Mouse (Mus musculus): ENCODE results near the gene Bcar3. TPM values are rescaled to one million over a fixed set of nuclear protein-coding genes. Genes with fewer than 3 reads are reported as not detected.
A peak's percentile ranks its signal among the peaks of the same experiment; 100 is the strongest.

The Bcar3 gene
- total RNA-seq, 2 experiments from 2014 or later: 9.3 to 10.0 TPM

DNA sequence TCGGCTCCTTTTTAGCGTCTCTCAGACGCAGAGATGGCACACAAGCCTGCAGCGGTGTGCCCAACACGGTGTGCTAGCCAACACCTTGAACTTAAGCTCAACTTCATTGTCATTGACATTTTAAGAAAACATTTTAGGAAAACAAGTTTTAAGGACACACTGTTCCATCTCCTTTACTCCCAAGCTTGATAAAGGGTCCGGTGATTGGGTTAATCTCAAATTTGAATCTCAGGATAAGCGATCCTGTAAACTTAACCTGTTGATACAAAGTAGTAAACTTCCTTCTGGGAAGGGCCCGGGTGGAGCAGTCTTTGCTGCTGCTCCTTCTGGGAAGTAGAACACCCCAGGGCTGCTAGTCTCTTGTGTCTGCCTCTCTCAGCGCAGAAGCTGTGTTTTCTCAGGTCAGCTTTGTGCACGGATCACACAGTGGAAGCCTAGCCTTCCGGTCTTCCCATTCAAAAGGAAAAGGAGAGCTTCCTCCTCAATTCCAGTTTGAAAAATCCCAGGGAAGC, 179.6 kb downstream of the Bcar3 start:
- DNase-seq: no peak
- intact Hi-C loops (cut with DNase I): no loop called here

DNA sequence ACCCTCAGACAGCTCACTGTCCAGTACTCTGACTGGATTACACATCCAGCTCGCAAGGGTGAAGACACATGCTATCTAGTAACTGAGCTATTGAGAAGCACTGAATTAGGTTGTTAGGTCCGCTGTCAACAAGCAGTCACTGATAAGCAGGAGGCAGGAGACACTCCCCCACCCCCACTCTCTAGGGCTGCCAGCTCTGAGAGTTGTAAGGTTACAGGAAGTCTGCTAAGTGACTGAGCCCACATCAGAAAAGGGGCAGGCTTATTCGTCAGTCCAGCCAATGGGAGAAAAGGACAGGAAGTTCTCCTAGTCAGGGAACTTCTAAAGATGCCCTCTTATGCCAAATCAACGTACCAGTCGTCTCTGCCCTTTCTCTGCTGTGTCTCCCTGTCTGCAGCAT, 180.1 kb downstream of the Bcar3 start:
- intact Hi-C loops (cut with DNase I): no loop called here

DNA sequence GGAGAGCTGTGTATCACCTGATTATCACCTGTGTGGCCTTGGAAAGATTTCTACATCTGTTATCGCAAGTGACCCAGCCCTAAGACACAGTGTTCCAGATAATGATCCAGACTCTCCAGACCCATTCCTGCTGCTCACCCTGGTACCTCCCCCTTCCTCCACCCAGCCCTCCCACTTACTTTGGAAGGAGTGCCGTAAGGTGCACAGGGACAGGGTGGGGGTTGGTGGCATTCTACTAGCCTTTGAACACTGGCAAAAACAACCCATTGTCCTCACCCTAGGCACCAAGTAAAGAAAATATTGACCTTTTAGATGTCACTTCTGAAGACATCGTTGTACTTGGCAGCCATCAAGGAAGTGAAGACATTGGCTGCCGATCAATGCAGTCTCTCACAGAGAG, 180.9 kb downstream of the Bcar3 start:
- no peak for DNase-seq
- intact Hi-C loops (cut with DNase I): no loop called here

More for the DNA sequence above, 180.1 kb downstream of the Bcar3 start:
- DNase-seq: peak; percentile 81 to 82

DNA sequence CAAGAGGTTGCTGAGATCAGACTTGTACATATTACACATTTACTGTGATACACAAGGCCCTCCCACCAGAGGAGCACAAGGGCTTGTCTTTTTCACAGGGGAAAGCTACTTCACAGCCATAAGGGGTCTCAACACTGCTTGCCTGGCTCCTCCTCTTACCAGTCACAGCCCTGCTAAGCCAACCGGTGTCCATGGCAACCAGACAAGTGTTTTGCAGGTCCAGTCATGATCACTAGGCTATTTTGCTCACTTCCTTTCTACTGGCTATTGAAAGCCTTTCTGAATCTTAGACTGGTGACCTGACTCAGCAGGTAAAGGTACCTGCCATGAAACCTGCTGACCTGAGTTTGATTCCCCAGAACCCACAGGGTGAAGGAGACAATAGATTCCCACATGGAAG, 181.8 kb downstream of the Bcar3 start:
- intact Hi-C loops (cut with DNase I): no loop called here
- DNase-seq: no peak

DNA sequence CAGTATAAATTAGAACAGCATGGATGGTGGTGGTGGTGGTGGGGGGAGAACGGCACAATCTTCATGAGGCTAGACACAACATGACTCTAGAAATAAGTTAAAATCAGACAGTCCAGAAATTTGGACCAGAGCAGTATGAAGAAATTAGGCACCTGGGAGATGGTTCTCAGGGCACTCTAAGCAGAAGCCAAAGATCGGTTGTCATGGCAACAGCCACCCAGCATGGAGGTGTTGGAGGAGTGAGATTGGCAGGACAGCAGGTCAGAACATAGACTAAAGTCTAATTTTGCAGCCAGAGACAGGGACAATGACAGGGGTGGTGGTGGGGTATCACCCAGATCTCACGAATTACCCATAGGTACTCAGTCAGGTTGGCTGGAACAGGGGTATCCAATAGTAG, 182.7 kb downstream of the Bcar3 start:
- intact Hi-C loops (cut with DNase I): no loop called here
- DNase-seq: no peak

DNA sequence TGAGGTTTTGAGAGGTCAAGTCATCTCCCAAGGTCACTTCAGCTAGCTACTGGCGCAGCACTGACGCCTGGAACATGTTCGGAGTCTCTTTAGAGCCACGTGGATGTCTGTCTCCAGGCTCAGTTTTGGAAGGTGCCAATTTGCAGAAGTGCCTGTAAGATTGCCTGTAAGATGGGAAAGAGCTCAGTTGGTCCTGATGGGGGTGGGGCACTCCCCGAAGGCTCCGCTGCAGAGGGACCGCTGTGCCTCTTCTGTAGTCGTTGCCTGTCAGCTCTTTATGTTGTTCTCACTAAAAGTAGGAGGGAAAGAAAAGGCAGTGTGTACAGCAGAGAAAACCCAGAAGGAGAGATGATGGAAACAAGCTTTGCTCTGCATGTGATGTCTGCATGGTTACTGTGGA, 183.6 kb downstream of the Bcar3 start:
- intact Hi-C loops (cut with DNase I): no loop called here
- DNase-seq: no peak

DNA sequence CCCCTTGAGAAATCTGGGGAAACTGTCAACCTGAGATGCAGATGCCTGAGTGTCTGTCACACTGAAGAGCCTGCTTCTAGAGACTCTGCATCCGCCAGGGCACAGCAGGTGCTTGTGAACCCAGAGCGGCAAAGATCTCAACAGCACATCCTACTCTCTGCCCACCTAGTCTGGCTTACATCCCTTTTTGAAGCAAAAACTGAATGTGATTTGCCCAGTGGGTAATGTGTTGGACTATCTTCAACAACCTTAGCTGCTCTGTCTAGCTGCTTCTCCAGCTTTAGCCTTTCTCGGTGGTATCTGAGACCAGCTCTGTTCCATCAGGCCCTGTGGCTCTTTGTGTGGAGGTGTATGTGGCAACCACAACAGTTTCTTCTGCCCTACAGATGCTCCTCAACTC, 184.8 kb downstream of the Bcar3 start:
- intact Hi-C loops (cut with DNase I): no loop called here
- no peak for DNase-seq

DNA sequence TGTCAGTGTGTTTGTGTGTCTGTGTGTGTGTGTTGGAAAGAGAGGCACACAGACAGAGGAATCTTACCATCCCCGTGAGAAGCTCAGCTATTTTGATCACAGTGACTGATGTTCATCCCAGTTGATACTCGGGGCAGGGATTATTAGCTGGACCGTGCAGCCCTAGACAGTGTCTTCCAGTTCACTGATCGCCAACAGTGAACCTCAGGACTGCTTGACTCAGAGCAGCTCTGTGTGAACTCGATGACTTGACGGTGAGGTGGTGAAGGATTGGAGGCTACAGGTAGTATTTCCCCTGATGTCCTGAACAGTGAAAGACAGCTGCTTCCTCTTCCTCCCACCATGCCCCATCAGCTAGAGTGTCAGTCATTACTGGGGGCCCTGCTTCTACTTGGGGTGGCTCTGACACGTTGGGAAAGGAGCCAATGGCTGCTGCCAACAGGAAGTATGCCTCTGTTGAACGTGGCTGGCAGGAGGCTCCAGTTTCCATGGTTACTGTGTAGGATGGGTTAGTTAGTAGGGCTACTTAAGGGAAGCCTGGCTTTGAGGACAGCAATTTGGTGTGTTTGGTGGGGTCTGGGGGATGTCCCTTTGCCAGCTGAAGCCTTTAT, 186.2 kb downstream of the Bcar3 start:
- intact Hi-C loops (cut with DNase I): no loop called here

DNA sequence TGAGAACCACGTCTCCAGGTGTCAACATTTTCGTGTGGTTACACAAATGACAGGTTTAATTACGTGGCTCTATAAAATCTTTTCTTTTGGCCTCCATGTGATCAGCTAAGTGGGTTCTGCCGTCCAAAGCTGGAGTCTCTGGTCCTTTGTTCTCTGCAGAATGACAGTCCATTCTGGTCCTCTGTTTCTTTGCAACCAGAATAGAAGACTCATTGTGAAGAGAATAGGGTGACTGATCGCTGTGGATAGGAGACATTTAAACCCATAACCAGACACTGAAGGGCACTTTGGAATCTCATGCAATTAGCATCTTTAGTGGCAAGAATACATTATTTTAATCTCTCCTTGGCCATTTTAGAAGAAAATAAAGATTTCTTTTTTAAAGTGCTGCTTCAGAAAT, 187.1 kb downstream of the Bcar3 start:
- intact Hi-C loops (cut with DNase I): no loop called here
- no peak for DNase-seq

More for the DNA sequence above, 186.2 kb downstream of the Bcar3 start:
- DNase-seq: no peak

DNA sequence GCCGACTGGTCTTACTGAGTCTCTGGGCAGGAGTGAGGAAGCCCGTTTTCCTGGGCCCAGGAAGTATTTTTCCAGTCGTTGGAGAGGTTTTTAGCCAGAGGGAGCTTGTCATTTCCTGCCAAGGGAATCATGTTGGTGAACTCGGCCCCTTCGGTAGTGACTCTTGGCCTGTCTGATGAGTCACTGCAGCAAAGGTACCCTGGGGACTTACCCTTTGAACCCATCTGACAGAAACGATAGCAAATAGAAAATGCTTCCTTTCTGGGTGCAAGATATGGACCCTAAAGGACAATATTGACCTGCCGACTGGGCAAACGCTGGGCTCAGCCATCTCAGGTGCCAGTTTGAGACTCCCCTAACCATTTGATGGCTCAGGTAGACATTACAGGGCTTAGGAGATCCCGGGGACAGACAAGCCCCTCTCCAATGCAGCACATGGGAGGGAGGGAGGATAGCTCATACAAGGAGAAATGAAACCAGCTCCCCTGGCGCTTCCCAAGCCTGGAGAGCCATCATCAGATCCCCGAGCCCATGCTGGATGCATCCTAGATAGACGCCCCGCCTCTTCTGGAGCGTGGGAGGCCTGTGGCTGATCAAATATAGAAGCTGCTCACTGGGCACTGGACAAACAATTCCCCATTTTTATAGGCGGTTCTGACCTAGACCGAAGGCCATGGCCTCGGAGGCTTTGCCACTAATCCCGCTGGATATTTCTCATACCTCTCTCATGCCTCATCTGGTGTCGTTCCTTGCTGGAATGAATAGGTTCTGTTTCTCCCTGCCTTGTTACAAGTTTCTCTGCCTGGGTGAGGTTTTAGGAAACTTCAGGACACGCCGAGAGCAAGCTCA, 188.2 kb downstream of the Bcar3 start:
- intact Hi-C loops (cut with DNase I): no loop called here
- DNase-seq: no peak

DNA sequence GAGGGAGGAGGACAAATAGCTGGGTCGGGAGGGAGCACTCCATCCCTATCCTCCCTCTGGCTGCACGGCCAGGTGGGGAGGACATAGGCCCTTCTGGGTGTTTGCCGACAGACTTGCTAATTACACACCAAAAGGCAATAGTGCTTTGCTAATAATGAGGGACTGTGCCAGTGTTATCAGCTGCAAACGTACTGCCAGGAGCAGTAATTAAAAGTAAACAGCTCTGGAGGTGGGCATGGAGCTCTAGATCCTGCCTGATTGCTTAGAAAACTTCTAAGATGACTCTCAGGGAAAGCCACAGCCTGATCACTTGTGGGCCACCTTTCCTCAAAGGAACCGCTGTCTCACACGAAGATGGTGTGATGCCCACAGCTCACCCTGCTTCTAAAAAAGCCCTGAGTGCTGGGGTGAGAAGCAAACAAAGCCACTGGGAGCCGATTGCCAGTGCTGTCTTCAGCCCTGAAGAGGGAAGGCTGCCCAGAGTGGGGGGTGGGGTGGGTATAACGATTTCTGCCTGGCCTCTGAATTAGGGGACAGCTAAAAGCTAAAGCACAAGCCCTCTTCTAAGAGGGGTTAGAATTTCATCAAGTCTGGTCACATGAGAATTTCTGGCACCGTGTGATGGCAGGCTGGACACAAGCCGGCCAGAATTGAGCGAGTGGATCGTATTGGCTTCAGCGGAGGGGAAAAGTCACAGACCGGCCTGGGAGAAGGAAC, 189.3 kb downstream of the Bcar3 start:
- DNase-seq: peak; percentile 33 to 55

DNA sequence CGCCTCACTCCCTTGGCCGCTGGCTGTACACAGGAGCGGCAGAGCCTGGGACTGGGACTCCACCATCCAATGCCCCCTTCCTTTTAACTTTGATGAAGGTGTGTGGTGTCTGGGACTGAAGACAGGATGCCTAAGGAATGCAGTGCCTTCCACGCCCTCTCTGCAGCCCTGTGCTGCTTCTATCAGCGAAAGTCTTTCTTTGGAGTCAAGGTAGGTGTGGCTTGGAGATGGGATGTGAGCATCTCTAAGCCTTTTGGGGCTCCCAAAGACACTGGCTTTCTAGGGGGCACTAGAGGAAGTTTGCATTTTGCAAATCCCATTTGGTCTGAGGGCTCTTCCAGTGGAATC, 189.8 kb downstream of the Bcar3 start:
- intact Hi-C loops (cut with DNase I): no loop called here

More for the DNA sequence above, 189.3 kb downstream of the Bcar3 start:
- intact Hi-C loops (cut with DNase I): no loop called here

DNA sequence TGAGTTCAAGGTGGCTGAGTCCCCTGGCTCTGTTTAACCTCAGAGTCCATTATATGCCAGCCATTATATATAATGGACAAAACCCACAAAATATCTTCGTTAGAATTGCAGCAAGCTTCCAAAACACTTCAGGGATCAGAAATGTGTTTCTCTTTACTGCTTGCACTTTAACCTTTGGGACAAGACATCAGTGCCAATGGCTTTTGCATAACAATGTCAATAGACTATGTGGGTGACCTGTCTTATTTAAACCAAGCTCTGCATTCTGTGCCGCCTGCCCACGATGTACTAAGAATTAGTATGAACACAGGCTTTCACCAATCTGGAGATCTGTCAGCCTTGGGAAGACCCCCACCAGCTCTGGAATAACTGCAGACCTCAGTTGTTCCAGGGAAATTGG, 190.4 kb downstream of the Bcar3 start:
- DNase-seq: no peak
- intact Hi-C loops (cut with DNase I): no loop called here

More for the DNA sequence above, 189.8 kb downstream of the Bcar3 start:
- no peak for DNase-seq

DNA sequence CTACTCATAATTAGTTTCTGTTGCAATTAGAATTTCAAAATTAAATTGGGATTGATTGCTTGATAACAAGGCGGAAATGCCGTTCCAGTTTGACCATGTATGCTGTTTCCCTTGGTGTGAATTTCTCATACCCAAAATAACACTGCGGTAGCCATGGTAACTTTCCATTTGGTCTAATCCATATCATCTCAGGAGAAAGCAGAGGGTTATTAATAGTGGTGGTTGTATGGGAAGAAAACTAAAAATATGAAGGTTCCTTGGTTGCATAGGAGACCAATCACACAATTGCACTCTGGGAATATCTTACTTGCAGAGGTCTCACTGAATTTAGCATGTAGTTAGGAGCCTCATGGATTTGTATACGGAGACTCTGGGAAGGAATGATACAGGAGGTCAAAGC, 191.8 kb downstream of the Bcar3 start:
- no peak for DNase-seq
- intact Hi-C loops (cut with DNase I): no loop called here

DNA sequence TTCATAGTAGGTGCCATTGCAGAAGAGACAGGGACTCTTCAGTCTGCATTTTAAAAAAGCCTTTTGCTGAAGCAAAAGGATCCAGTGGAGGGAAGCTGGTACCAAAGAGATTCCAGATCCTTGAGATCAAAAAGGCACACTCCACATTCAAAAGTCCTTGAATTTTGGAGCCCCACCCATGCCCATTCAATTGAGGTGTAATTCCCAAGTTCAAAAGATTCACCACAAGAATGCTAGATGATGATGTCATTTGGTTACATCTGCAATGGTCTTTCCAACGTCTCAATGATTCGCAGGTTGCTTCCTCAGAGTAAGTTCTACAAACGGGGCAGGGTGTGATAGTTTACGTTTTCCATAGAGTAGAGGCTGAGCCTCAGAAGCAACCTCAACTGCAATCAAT, 192.3 kb downstream of the Bcar3 start:
- intact Hi-C loops (cut with DNase I): no loop called here
- no peak for DNase-seq

DNA sequence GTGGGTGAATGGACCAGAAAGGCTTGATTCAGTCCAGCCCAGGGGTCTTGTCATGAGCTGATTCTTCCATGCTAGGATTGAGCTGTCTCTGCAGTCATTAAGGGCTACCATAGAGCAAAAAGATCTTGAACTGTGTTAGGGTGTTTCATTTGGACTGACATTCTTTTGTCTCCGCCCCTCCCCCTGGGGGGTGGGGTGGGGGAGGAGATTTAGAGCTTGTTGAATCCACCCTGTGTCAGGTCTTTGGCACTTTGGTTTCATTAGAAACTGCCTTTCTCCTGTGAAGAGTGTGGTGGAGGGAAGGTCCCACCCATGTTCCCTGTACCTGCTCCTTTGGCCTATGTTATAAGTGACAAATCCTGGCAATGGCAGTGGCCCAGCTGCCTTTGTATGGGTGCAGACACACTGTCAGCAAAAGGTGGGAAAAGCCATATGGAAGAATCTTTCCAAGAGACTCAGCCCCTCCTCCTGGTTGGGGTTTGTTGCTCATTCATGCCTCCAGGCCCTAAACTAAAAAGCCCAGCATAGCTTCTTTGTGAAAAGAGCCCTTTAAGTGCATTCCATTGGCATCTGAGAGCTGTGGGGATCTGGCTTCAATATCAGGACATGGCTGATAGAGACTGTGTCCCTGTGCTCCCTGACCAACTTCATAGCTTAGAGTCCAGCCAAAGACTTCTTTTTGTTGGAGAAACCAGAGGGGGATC, 194.3 kb downstream of the Bcar3 start:
- intact Hi-C loops (cut with DNase I): no loop called here
- DNase-seq: no peak

DNA sequence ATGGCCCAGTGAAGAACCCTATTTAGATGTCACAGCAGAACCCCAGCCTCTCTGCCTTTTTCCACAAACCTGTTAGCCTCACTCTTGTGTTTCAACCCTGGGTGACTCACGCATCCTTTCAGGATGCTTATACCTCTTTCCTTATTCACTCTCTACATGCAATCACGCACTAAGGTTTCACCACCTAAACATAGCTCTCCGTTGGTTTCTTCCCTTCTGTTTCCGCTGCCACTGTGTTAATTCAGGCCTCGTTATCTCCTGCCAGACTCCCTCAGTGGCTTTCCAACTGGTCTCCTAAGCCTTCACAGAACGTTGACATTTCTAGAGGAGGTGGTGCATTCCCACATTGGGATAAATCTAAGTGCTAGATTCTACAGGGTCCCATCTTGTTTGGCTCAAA, 196.6 kb downstream of the Bcar3 start:
- no peak for DNase-seq
- intact Hi-C loops (cut with DNase I): no loop called here

DNA sequence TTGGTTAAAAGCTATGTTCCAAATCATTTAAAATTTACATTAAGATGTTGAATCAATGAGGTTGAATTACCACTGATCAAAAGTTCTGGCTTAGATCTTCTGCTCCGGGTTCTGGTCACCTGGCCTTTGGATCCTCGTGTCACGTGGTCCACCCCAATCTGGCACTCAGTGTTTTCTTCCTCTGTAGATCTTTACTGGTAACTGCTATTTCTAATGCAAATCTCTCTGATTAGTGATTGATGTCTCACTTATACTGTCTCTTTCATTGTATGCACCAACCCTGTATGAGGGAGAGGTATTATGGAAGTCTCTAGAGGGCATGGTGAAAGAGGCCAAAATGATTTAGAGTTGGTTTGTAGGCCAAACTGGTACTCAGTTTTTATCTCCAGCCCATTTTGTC, 198.1 kb downstream of the Bcar3 start:
- no peak for DNase-seq
- intact Hi-C loops (cut with DNase I): no loop called here

DNA sequence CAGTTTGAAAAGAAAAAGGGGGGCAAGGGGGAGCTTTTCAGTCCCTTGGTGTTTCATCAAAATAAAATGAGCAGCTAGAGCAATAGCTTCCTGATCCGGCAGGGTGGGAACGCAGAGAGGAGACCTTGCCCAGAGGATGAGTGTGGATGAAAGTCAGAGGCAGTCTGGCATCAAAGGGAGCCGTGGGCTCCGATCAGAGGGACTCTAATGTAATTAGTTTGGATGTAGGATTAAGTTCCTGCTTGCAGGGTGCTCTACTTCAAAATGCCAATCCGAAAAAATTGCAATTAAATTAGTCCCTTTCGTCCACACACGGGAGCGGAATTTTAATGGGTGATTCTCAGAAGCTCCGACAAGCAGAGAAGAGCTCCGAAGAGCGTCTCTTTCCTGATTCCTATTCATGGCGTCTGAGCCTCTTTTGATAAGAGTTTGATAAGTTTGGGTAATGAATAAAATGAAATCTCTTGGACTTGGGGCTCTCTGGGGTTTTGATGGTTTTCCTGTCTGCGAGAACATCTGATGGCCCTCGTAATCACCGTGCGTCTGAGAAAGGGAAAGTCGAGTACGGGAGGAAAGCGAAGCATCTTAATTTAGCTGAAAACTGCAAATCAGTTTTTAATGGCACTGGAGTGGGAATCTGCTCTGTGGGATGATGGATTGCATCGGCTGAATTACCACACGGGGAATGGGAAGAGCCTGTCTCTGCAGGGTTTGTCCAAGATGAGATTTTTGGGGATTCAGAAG, 199.1 kb downstream of the Bcar3 start:
- intact Hi-C loops (cut with DNase I): no loop called here
- DNase-seq: no peak

DNA sequence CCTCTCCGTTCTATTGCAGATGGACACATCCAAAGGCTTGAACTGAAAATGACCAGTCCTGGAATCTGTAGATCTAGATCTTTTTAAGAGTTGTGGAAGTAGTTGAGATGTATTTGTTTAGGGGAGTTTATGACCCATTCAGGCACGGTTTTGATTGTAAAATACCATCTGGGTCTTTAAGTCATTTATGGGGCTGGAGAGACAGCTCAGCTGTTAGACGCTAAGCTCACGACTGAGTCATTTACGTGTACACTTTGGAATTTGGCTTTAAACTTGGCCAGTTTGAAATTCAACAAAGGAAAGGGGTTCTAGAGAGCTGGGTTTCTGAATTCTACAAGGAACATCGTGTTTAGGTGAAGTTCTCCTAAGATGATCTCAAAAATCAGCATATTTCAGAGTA, 200.8 kb downstream of the Bcar3 start:
- no peak for DNase-seq
- intact Hi-C loops (cut with DNase I): no loop called here

Data from heart, postnatal 10 days (tissue).